Mouse (Mus musculus) hematopoietic multipotent progenitor cell, adult 10-12 weeks (in vitro differentiated cells): Measurements from ENCODE around the gene Cyp4x1. TPM values are rescaled to one million over a fixed set of nuclear protein-coding genes. Genes with fewer than 3 reads are reported as not detected.

Experiments used
- polyA plus RNA-seq: library from polyadenylated mRNA; stranded (reverse); fragments of >175 nt; gene quantifications from 2 replicates; pipeline ENCODE4 v1.2.3, GENCODE M21; 2012; ENCODE audit warnings: low replicate concordance

The Cyp4x1 gene
- not detected in 2 replicates for polyA plus RNA-seq

DNA sequence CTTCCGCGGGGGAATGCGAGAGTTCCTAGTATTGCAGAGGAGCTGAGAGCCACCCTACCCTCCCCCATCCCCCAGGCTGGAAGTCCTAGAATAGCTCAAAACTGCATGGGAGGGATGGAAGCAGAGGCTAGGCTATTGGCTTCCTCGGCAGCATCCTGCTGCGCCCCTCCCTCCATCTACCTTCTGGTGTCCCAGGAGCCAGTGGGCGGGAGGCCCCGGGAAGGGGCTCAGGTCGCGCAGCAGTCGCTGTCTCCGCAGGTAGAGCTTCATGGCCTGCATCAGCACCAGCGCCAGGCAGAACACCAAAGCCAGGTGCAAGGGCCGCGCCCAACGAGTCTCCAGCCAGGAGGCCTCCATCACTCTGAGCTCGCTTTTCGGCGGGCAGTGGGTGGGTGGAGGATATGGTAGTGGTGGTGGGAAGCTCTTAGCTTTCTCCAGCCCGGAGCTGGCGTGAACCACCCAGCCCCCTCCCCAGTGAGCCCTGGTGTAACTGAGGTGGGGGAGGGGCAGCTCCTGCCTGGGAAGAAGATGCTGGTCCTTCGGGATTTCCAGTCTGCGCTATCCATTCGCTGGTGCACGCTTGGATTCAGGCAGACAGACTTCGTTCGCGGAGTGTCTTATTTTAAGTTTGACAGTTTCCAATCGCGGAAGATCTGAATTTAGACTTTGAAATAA, at the start of gene Cyp4x1:
TSS of gene Cyp4x1 (minus strand) at position 661 of the 675 bp plus-strand sequence.

DNA sequence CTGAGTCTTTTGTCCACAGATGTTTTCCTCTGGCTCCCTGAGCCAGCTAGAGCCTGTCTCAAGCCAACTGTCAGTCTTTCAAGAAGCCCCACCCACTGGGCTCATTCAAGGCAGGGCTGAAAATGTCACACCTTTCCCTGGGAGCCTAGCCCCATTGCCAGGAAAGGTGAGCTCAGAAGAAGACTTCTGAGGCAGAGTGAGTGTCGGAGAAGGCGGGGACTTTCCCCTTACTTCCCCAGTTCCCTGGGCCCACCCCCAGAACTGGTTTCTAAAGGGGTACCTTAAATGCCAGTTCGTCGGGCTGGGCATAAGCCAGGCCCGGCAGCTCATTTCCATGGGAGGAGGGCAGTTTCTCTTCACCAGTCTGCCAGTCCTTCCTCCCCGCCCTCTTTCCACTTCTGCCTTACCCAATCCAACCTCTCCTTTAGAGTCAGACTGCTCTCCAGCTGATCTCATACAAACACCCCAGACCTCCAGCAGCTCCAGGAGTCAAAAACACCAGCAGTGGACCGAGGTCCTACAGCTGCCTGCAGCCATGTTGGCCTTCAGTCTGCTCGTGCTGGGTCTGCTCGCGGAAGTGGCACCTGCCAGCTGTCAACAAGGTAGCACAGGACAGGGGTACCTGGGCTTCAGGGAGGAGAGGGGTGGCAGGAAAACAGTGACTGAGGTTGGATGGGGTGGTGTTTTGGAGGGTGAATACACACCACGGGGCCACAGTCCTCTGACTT, 45.3 kb downstream of the Cyp4x1 start, which contains the start of gene Pdzk1ip1:
TSS of gene Pdzk1ip1 (plus strand) at position 98 of the 728 bp plus-strand sequence.

DNA sequence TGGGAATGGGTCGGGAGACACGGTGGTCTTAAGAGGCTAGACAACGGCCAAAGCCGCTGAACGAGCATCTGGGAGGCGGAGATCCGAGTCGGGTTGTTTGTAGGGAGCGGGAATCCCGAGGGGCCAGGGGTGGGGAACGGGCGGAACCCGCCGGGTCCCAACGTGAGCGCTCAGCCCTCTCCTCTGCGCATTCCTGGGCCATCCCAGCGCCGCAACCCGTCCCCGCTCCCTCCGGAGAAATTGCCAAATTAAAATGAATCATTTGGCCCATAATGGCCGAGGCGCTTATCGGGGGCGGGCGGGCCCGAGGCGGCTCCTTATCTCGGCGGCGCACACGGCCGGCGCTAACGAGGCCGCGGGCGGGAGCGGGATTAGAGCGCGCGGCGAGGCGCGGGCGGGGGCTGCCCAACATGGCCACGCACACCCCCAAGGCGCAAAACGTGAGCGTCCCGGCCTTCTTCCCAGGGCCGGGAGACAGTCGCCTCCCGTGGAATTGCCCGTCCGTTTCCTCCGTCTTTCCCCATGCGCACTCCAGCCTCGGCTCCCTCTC, 77.6 kb downstream of the Cyp4x1 start, which contains the start of gene Tal1:
TSS of gene Tal1 (plus strand) at position 56 of the 550 bp plus-strand sequence.

Other genes with a start within 250 kb of the Cyp4x1 start
- gene Foxd2, start 225.4 kb downstream of the Cyp4x1 start, polyA plus RNA-seq = 3.1 and 11.6 TPM in 2 replicates
- gene Foxe3, start 208.3 kb downstream of the Cyp4x1 start, polyA plus RNA-seq = not detected in 2 replicates
- gene Cmpk1, start 147.0 kb downstream of the Cyp4x1 start, polyA plus RNA-seq = 35.5 and 44.7 TPM in 2 replicates
- gene Stil, start 134.1 kb downstream of the Cyp4x1 start, polyA plus RNA-seq = 0.07 and 0.99 TPM in 2 replicates
- 4.7 and 46.8 TPM in 2 replicates for gene Tal1, start 77.9 kb downstream of the Cyp4x1 start, polyA plus RNA-seq
- gene Pdzk1ip1, start 45.6 kb downstream of the Cyp4x1 start, polyA plus RNA-seq = 0.48 and 10.6 TPM in 2 replicates
- not detected in 2 replicates for gene Cyp4a29, start 107.8 kb upstream of the Cyp4x1 start, polyA plus RNA-seq
- gene Cyp4a12a, start 164.8 kb upstream of the Cyp4x1 start, polyA plus RNA-seq = not detected in 2 replicates